Mouse (Mus musculus): ENCODE results near the gene Ciao2b.

- TF ChIP-seq FLI1 (IDR thresholded peaks at IDR 0.05; ENCODE audit: low read length), result no peak
- TF ChIP-seq GATA1 (IDR thresholded peaks at IDR 0.05; ENCODE audit: borderline replicate concordance, low read length), result no peak
Observed at GRCm38 (mm10) chr8:104598496-104598895, 43.3 kb downstream of the Ciao2b start.

Data from megakaryocyte, embryonic 14.5 days (primary cell).